Mouse (Mus musculus) right cerebral cortex, adult 18-20 months (tissue): Measurements from ENCODE around the gene Hoxd10.

Experiments
- DNase-seq: peaks from one replicate; pipeline ENCODE4 v3.0.0; 2022; ENCODE audit warnings: mixed read lengths

The Hoxd10 gene

DNA sequence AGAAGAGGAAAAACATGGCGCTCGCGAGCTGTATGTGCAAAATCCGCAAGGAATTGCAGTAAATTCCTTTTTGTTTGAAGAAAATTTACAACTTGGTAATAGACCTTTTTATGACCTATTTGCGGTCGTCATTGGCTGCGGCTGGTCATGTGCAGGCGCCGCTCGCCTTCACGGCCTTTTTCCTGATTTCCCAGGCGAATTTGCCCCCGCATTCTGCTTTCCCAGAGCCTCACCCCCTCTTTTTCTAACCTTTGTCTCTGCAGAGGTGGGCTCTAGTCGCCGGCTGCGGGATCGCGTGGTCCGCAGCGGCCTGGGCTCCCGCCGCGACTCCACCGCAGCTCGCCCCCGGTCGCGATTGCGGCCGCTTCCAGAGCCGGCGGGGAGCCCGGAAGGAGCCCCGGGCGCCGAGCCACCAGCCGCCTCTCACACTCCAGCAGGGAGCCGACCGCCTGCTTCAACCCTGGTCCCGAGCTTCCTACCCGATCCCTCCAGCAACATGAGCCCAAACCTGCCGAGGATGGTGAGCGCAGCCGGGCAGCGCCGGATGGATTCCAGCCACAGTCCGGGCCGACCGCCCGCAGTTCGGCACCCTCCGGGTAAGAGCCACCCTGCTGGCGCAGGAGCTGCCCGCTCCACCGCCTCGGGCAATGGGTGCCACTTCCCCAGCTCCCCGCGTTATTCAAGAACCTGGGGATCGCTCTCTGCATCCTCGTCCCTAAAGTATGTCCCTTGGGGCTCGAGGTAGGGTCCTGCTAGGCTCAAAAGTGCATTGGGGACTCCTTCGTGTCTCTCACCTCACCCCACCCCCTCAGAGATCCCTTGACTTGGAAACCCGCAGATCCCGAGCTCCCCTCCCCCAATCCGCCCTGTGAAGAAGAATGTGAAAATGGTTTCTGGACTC is 20.2 kb downstream of the Hoxd10 start, which contains the start of the genes Hoxd3 and Hoxd4:
TSS of gene Hoxd3 (plus strand) at position 207 of the 901 bp plus-strand sequence.
TSS of gene Hoxd4 (plus strand) at position 209 of the 901 bp plus-strand sequence.
- no peak for DNase-seq

DNA sequence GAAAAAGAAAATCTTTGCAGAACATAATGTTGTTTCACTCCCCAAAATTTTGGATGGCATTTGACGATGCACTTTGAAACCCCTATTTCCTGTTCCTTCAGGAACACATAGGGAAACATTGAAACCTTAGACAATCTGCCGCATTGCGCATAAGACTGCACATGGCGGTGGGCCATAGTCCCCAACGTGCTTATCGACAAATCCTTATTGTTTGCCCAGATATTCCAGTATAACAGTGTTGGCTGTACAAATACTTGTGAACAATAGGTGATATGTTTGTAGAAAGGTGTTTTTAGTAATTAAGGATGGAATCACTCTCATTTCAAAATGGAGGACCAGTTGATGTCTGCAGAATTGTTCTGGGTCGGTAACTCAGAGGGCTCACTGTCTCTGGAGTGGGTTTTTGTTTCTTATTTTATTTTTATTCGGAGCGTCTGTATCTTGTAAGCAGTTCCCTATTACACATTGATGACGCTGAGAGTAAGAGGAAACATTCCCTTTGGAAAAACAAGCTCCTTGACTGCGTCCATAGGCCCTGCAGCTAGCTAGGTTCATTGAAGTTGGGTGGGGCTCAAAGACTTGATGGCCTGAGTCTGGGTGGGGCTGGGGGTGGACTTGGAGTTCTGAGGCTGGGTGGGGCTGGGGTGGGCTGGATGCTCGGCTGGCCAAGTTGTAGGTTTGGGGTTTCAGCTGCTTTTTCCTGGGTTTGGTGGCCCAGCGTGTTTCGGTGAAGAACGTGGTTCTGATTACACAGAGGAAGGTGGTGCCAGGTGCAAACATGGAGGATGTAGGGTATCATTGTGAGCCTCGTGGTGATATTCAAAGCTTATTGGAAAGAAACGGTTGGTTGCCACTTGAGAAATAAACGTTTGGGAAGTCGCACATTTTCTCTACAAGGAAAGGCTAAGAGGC is 21.8 kb downstream of the Hoxd10 start:
- no peak for DNase-seq

DNA sequence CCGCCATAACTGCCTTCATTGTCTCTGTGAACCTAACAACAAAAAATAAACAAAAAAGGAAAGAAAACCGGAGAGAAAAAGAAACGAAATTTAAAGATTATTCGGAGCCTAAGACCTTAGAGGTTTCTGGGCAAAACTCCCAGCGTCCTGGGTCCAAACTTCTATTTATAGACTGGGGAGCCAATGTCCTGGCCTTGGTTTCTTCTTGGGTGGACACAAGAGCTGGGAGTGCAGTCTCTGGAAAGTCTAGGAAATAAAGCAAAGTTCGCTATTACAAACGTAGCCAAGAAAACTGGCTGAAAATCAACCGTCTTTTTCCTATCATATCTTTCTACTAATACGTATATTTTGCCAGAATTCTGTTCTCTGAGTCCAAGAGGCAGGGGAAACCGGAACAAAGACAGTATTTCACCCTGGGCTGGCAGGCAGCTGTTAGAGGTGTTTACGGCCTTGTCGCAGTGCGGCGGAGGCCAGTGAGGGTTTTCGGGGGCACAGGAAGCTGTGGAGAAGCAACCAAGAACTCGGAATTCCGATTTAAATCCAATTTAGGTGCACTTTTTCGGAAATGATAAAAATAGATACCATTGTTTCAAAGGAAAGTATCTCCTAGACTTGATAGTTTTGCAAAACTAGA is 22.5 kb downstream of the Hoxd10 start:
- no peak for DNase-seq

DNA sequence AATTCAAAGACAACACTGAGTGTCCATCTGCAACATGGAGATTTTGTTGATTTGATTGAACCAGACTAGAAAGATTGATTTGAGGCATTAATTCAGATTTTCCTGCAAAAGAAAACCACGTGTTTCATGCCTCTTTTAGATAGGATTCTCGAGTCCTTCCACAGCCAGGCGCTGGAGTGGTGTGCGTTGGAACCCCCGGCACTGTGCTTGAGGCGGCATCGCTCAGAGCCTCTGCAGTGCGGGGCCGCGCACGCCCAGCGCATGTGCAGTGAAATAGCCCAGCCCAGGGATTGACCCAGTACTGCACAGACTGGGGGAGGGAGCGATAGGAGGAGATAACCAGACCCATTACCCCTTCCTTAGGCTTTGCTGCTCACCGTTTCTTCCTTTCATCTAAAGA is 23.2 kb downstream of the Hoxd10 start:
- no peak for DNase-seq

DNA sequence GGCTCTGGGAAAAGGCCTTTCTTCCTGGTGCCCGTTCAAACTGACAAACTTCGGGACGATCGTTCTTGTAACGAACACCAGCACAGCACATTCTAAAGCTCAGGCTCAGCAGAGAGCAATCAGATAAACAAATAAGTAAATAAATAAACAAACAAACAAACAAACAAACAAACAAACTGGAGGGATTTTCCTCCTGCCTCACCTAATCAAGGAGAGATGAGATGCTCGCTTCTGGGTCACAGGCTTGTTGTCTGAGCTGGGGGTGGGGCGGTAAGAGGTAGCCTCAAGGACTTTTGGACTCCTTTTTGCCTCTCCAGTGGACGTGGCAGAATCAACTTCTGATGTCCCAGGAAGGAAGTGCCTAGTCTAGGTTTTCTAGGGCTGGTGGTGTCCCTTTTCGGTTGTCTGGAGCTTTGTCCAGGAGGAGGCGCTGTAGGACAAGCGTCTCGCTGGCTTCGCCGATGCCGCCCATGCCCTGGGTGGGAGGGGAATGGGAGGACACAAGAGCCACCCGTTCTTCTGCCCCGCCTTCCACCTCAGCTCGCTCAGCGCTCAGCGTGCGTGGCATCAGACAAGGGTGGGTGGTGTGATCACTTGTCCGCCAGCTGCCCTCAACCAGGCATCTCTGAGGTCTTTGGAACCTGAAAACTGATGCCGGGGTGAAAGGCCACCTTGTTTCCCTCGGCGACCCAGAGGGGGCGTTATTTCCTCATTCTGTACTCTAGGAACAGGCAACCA is 23.9 kb downstream of the Hoxd10 start:
- peak; percentile 68 for DNase-seq

DNA sequence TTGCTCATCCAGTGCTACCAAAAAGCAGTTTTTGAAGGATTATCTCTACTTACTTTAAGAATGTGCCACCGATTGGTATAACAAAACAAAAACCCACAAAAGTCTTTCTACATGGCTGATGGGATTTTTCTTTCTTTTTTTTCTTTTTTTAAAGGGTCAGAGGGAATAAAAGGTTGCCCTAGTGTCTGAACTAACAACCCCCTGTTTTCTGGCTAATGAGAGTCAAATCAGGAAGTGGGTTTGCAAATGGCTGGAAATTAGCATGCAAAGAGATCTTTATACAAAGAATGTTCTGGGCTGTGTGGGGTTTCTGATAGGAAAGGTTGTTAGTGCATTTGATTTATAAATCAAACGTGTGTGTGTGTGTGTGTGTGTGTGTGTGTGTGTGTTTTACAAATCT is 28.7 kb downstream of the Hoxd10 start:
- no peak for DNase-seq

DNA sequence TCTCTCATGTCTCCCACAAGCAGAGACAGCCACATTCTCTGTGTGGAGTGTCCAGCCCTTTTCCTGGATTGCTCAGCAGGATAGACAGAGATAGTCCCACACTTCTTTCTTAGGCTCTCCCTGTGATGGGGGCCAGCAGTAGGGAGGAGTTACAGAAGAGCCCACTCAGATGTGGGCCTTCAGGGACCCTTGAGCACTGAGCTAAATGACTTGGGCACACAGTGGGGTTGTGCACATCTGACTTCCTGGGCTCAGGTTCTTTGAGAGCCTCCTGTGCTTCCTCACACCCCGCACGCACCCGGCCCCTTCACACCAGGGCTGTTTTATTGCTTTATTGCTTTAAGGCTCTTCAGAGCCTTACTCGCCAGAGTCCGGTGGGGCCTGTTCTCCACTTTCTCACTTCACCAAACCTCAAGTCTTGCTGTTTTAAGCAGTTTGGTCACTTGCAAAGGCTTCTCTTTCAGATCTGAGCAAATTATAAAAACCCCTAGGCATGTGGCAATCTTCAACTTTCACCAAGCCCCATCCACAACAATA is 29.3 kb downstream of the Hoxd10 start:
- DNase-seq: no peak

DNA sequence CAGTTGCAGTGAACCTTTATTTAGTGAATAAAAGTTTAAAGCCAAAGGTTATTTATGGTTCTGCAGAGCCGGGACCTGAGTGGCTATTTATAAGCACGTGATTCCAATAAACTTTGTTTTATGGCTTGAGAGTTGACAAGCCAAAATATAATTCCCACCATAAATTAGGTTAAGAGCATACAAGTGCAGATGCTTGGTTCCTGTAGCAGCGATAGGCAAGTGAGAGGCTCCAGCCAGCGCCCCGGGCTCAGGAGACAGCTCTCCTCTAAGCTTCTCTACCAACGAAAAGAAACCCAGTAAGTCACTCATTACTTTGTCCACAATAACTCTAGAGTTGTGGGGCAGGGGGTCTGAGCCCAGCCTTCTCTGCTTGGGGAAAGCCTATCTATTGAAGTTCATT is 30.2 kb downstream of the Hoxd10 start:
- no peak for DNase-seq

DNA sequence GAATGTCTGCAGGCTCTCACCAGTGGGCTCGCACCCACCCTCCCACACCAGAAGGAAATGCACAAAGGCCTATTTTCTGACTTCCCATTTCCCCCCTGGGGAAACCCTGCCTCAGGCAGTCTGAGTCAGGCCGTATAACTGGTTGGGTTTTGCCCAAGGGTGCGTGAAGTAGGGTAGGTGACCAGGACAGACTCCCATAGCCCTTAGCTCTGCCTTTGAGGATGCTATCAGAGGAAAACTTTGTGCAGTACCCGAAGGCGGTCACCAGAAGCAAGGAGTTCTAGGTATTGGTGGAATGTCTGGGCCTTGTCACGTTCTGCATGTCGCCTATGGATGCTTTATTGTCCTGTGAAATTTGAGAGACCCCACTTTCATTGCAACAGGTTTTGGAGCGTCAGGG is 31.2 kb downstream of the Hoxd10 start:
- no peak for DNase-seq

DNA sequence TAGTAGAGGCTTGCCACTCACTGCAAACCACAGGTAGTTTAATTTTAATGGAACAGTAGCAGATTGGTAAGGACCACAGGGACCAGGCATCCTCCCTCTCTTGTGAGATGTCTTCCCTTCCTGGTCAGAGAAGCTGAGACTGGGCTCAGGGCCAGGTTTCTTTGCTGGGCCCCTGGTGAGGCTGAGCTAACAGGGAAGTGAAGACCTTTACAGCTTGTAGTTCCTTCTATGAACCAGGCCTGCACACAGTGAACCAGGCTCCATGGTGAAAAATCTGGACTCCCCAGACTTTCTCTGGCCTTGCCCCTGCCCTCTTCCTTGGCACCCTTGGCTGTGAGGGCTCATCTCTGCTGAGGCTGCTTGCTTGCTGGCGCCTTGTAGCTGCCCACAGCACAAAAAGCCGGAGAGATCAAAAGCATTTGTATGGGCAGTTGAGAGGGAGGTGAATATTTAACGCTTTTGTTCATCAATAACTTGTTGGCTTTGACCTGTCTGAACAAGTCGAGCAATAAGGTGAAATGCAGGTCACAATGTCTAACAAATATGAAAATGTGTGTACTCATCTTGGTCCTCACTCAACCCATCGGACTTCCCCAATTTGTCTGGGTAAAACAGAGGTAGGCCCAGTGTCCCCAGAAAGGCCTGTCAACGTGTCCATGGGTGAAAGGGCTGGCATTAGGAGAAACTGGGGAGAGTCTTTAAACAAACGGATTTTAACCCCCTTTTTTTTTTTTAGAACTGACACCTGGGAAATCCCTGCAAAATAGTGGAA is 32.7 kb downstream of the Hoxd10 start:
- no peak for DNase-seq

DNA sequence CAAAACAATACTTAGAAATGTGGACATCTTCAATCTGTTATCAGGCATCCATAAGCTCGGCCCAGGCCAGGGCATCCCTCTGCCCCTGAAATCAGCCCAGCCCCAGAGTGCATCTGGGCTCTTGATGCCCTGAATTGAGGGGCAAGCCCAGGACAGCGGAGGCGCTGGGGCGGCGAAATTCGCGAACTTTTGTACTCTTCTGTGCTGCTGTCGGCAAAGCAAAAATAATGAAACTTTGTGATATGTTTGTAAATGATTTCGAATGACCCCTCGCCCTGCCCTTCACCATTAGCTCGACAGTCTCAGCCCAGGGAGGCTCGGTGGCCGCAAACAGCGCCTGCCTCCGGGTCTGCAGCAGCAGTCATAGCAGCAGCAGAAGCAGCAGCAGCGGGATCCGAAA is 33.4 kb downstream of the Hoxd10 start:
- no peak for DNase-seq

DNA sequence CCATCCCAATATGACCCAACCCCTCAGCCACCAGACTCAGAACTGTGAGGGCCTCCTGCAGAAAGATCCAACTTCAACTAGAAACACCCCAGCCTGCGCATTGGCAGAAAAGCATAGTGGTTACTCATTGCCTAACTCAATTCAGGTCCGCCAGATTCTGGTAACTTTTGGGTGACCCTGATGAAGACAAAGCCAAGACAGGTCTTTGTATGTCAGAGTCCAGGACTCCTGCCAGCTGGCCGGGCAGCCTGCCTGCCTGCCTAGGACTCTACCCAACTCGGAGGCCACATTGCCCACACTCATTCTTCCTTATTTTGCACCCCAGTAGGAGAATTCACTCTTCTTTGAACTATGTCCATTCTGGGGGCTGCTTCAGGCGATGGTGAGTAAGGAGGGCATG is 34.8 kb downstream of the Hoxd10 start, which contains the start of gene Gm28230:
TSS of gene Gm28230 (plus strand) at position 178 of the 400 bp plus-strand sequence.
- DNase-seq: no peak

DNA sequence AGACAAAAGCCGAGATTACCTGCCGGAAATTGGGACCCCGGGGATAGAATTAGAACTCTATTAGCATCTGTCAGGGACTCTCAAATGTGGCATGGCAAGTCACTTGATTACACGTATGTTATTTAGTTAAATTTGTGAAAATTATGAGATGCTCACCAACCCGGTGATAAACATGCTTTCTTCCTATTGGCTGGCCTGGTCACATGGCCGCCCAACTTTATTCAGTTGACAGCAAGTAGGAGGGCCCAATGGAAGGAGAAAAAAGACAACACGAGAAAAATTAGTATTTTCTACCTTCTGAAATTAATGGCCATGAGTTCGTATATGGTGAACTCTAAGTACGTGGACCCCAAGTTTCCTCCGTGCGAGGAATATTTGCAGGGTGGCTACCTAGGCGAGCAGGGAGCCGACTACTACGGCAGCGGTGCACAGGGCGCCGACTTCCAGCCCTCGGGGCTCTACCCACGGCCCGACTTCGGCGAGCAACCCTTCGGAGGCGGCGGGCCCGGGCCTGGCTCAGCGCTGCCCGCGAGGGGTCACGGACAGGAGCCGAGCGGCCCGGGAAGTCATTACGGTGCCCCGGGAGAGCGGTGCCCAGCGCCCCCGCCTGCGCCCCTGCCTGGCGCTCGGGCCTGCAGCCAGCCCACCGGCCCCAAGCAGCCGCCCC is 35.4 kb downstream of the Hoxd10 start:
- no peak for DNase-seq

DNA sequence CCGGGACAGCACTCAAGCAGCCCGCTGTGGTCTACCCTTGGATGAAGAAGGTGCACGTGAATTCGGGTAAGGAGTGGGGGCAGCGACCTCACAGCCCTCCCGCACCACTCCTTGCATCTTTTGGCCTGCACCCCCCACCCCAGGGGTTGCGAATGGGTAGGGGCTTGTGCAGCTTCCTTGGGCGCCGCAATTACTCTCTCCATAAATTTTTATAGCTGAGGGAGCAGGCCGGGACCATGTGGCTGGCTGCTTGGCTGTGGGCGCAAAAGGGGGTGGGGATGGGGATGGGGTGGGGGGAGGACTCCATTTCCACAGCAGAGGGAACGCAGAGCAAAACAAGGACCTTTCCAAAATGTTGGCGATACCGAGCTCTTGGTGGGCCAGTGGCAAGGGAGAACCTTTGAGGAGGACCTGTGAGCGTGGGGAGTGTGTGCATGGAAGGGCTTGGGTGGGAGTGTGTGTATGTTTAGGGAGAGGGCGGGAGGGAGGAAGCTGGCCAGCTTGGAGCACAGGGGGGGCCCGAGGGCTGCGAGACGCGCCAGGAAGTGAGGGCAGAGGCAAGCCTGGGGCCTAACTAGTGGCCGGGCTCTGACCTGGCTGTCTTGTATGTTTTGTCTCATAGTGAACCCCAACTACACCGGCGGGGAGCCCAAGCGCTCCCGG is 36.0 kb downstream of the Hoxd10 start:
- no peak for DNase-seq

DNA sequence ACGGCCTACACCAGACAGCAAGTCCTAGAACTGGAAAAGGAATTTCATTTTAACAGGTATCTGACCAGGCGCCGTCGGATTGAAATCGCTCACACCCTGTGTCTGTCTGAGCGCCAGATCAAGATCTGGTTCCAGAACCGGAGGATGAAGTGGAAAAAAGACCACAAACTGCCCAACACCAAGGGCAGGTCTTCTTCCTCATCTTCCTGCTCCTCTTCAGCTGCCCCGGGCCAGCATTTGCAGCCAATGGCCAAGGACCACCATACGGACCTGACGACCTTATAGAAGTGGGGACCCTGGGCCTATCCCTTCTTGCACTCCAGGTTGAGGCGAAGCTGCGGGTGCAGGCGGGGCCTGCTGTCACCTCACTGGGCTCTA is 36.6 kb downstream of the Hoxd10 start:
- DNase-seq: no peak

DNA sequence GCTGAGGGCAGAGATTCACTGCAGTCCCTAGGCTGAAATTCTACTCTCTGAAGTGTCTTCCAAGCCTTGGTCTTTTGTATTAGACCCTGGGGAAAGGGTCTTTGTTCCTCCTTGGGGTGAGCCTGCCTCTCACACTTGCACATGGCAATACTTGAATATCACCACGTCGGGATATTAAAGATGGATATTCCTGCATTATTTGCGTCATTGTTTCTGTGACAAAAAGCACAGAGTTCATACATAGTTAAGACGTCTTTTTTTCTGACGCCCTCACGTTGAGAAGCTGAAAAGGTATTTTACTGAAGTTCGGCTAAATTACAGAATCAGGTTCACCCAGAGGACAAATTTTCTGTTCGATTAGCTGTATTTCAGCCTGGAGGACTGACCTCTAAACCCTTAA is 38.6 kb downstream of the Hoxd10 start:
- no peak for DNase-seq

DNA sequence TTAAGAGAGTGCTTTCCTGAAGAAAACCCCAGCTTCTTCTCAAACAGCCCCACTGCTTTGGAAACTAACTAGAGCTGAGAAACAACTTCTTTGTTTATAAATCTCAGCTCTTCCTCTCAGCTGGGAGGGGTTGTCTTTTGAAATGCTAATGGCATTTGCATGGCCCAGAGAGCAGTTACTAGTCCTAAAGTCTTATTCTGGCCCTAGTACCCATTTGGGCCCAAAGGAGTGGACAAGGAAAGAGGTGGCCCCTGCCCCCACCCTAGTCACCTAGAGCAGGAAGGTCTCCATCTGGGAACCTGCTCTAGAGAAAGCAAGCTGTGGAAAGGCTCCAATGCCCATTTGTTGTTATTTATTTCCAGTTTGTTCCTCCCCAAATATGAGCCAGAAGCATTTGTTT is 39.3 kb downstream of the Hoxd10 start:
- DNase-seq: no peak

DNA sequence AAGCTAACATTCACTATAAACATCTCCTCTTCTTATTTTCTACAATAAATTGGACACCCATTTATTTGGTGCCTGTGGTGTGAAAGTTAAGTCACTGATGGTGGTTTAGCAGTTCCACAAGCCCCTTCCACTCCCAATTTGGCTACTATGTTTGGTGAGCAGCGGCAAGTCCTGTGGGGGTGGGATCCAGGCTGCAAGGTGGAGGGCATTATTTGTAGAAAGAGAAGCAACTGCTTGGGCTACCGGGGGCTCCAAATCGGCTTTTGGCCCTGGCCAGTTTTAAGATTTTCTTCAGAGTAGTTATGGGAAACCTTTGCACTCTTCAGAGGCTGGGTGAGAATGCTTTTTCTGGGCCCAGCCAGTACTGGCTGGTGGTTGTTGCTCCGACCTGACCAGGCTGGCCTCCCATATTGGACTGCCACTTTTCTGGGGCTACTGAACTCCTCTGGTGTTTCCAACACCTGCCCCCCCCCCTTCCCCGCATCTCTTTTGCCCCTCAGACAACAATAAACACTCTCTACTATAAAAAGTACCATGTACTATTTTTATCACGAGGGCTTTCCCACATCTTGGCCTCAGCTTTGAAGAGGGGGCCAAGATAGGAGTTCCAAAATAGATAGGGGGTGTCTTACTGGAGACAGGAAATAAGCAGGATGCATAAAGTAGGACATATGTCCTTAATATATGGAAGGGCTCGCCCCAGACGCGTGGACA is 40.2 kb downstream of the Hoxd10 start:
- DNase-seq: no peak

DNA sequence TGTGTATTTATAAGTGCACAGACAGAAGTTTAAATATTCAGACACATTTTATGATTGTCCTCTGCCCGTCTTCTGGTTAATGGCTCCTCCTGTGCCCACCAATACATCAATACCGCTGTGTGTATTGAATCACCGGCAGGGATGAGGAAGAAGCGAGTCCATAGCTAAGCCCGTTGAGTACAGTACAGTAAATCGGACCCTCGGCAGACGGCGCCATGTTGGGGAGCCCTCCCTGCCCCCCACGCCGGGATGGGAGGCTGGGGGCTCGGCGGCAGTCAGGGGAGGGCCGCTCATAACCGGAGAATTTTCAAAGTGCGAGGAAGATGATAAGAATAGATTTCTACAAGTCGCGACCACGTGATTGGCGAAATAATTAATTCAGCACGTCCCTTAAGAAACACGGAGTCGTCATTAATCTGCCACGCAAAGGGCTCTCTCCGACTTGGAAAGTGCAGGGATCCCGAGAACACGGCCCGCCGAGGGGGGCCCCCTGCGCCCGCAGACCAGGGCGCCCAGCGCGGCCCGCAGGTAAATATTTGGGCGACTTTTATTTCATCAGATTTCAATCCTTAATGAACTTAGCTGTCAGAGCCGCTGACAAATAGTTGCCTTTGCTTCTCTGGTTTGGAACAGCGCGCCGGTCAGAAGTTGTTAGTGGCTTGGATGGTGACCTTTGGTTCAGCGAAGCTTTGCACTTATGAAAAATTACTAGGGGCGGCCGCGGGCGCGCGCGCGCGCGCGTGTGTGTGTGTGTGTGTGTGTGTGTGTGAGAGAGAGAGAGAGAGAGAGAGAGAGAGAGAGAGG is 41.0 kb downstream of the Hoxd10 start:
- DNase-seq: no peak
